Mouse (Mus musculus): ENCODE results near the gene Speg. TPM values are rescaled to one million over a fixed set of nuclear protein-coding genes. Genes with fewer than 3 reads are reported as not detected.

Gene Speg
- 52.4 and 53.4 TPM in 2 replicates for polyA plus RNA-seq (2014; fragmentation: Nextera tagmentation; extraction: Ambion mirVana)

GRCm38 (mm10) chr1:75374950-75375936, at the start of gene Speg:
Gene Speg (plus strand): TSS chr1:75375297.
- Histone ChIP-seq H3K4me1 (ENCODE audit: control insufficient read depth in 2 of 2, insufficient read depth in 2 of 2, low read length in 2 of 2) (peaks cover 29 to 49% of the 10 kb centered on the region in 2 experiments), H3K4me2 (ENCODE audit: low read length) (peak within 1 kb of the TSS; percentile 90), H3K9ac (ENCODE audit: low read length) (peak within 1 kb of the TSS; percentile 95), H3K27ac (replicated peaks in 1 of 2; ENCODE audit: control insufficient read depth in 1 of 2, insufficient read depth in 1 of 2, low read depth in 2 of 2, low read length in 2 of 2) (peak within 1 kb of the TSS; percentile 81 to 89), H3K36me3 (ENCODE audit: control insufficient read depth, insufficient read depth, low read length) (no peaks in the 10 kb centered on the region), H3K9me3 (ENCODE audit: control insufficient read depth, low read length) (no peaks in the 10 kb centered on the region), H3K27me3 (ENCODE audit: control insufficient read depth, insufficient read depth, low read length) (peaks cover 3% of the 10 kb centered on the region; the same call in 1 of the 2 replicates), H3K4me3 (ENCODE audit: control insufficient read depth in 1 of 2, insufficient read depth in 1 of 2, low read depth in 1 of 2, low read length in 2 of 2) (peak within 1 kb of the TSS; percentile 40 to 53)
- ATAC-seq (ENCODE audit: insufficient number of reproducible peaks, insufficient read depth, low FRiP score, low read depth), result peak; percentile 44; the same call in 1 of the 2 replicates
- 3% methylated on average over 52 of the region's 57 CpGs for WGBS

- H3K27me3 ChIP-seq (ENCODE audit: control insufficient read depth, insufficient read depth, low read length), result no peaks in the 10 kb centered on the region
- no peak overlapping the region for H3K9ac ChIP-seq (ENCODE audit: low read length)
- no peak overlapping the region for H3K4me2 ChIP-seq (ENCODE audit: low read length)
- H3K9me3 ChIP-seq (ENCODE audit: control insufficient read depth, low read length), result no peaks in the 10 kb centered on the region
- no peaks in the 10 kb centered on the region for H3K4me1 ChIP-seq (ENCODE audit: control insufficient read depth in 2 of 2, insufficient read depth in 2 of 2, low read length in 2 of 2)
- no peak overlapping the region for H3K27ac ChIP-seq (replicated peaks in 1 of 2; ENCODE audit: control insufficient read depth in 1 of 2, insufficient read depth in 1 of 2, low read depth in 2 of 2, low read length in 2 of 2)
- H3K4me3 ChIP-seq (ENCODE audit: control insufficient read depth in 1 of 2, insufficient read depth in 1 of 2, low read depth in 1 of 2, low read length in 2 of 2), result no peak overlapping the region
- ATAC-seq (ENCODE audit: insufficient number of reproducible peaks, insufficient read depth, low FRiP score, low read depth), result no peak
- H3K36me3 ChIP-seq (ENCODE audit: control insufficient read depth, insufficient read depth, low read length), result no peaks in the 10 kb centered on the region
Observed at GRCm38 (mm10) chr1:75327461-75327860, 47.6 kb upstream of the Speg start.

GRCm38 (mm10) chr1:75331271-75331670, 43.8 kb upstream of the Speg start:
- Histone ChIP-seq H3K4me1 (ENCODE audit: control insufficient read depth in 2 of 2, insufficient read depth in 2 of 2, low read length in 2 of 2) (no peaks in the 10 kb centered on the region), H3K27ac (replicated peaks in 1 of 2; ENCODE audit: control insufficient read depth in 1 of 2, insufficient read depth in 1 of 2, low read depth in 2 of 2, low read length in 2 of 2) (no peak overlapping the region), H3K4me3 (ENCODE audit: control insufficient read depth in 1 of 2, insufficient read depth in 1 of 2, low read depth in 1 of 2, low read length in 2 of 2) (no peak overlapping the region), H3K27me3 (ENCODE audit: control insufficient read depth, insufficient read depth, low read length) (no peaks in the 10 kb centered on the region), H3K9me3 (ENCODE audit: control insufficient read depth, low read length) (no peaks in the 10 kb centered on the region), H3K36me3 (ENCODE audit: control insufficient read depth, insufficient read depth, low read length) (no peaks in the 10 kb centered on the region), H3K9ac (ENCODE audit: low read length) (no peak overlapping the region), H3K4me2 (ENCODE audit: low read length) (no peak overlapping the region)
- no peak for ATAC-seq (ENCODE audit: insufficient number of reproducible peaks, insufficient read depth, low FRiP score, low read depth)
- WGBS, result 59% methylated on average over 1 of the region's 1 CpGs

- H3K9ac ChIP-seq (ENCODE audit: low read length), result no peak overlapping the region
- no peaks in the 10 kb centered on the region for H3K27me3 ChIP-seq (ENCODE audit: control insufficient read depth, insufficient read depth, low read length)
- H3K9me3 ChIP-seq (ENCODE audit: control insufficient read depth, low read length), result no peaks in the 10 kb centered on the region
- no peak for ATAC-seq (ENCODE audit: insufficient number of reproducible peaks, insufficient read depth, low FRiP score, low read depth)
- no peak overlapping the region for H3K27ac ChIP-seq (replicated peaks in 1 of 2; ENCODE audit: control insufficient read depth in 1 of 2, insufficient read depth in 1 of 2, low read depth in 2 of 2, low read length in 2 of 2)
- 59% methylated on average over 3 of the region's 3 CpGs for WGBS
- H3K4me3 ChIP-seq (ENCODE audit: control insufficient read depth in 1 of 2, insufficient read depth in 1 of 2, low read depth in 1 of 2, low read length in 2 of 2), result no peak overlapping the region
- no peaks in the 10 kb centered on the region for H3K36me3 ChIP-seq (ENCODE audit: control insufficient read depth, insufficient read depth, low read length)
- no peak overlapping the region for H3K4me2 ChIP-seq (ENCODE audit: low read length)
- 0 out of 4 replicates have a peak, but pooled peaks cover 0 to 7% of the 10 kb centered on the region in 2 experiments for H3K4me1 ChIP-seq (ENCODE audit: control insufficient read depth in 2 of 2, insufficient read depth in 2 of 2, low read length in 2 of 2)
Observed at GRCm38 (mm10) chr1:75336461-75336860, 38.6 kb upstream of the Speg start.

- Histone ChIP-seq H3K9ac (ENCODE audit: low read length) (no peak overlapping the region), H3K4me2 (ENCODE audit: low read length) (no peak overlapping the region), H3K27me3 (ENCODE audit: control insufficient read depth, insufficient read depth, low read length) (no peaks in the 10 kb centered on the region), H3K4me1 (ENCODE audit: control insufficient read depth in 2 of 2, insufficient read depth in 2 of 2, low read length in 2 of 2) (0 out of 4 replicates have a peak, but pooled peaks cover 0 to 7% of the 10 kb centered on the region in 2 experiments), H3K27ac (replicated peaks in 1 of 2; ENCODE audit: control insufficient read depth in 1 of 2, insufficient read depth in 1 of 2, low read depth in 2 of 2, low read length in 2 of 2) (no peak overlapping the region), H3K9me3 (ENCODE audit: control insufficient read depth, low read length) (no peaks in the 10 kb centered on the region), H3K36me3 (ENCODE audit: control insufficient read depth, insufficient read depth, low read length) (no peaks in the 10 kb centered on the region), H3K4me3 (ENCODE audit: control insufficient read depth in 1 of 2, insufficient read depth in 1 of 2, low read depth in 1 of 2, low read length in 2 of 2) (no peak overlapping the region)
- no peak for ATAC-seq (ENCODE audit: insufficient number of reproducible peaks, insufficient read depth, low FRiP score, low read depth)
- WGBS, result 76% methylated on average over 9 of the region's 9 CpGs
Observed at GRCm38 (mm10) chr1:75337097-75337496, 38.0 kb upstream of the Speg start.

- no peaks in the 10 kb centered on the region for H3K27me3 ChIP-seq (ENCODE audit: control insufficient read depth, insufficient read depth, low read length)
- H3K4me3 ChIP-seq (ENCODE audit: control insufficient read depth in 1 of 2, insufficient read depth in 1 of 2, low read depth in 1 of 2, low read length in 2 of 2), result no peak overlapping the region
- 48% methylated on average over 11 of the region's 11 CpGs for WGBS
- no peak overlapping the region for H3K4me2 ChIP-seq (ENCODE audit: low read length)
- no peaks in the 10 kb centered on the region for H3K36me3 ChIP-seq (ENCODE audit: control insufficient read depth, insufficient read depth, low read length)
- H3K27ac ChIP-seq (replicated peaks in 1 of 2; ENCODE audit: control insufficient read depth in 1 of 2, insufficient read depth in 1 of 2, low read depth in 2 of 2, low read length in 2 of 2), result no peak overlapping the region
- ATAC-seq (ENCODE audit: insufficient number of reproducible peaks, insufficient read depth, low FRiP score, low read depth), result no peak
- H3K9ac ChIP-seq (ENCODE audit: low read length), result no peak overlapping the region; the same call in 1 of the 2 replicates
- H3K4me1 ChIP-seq (ENCODE audit: control insufficient read depth in 2 of 2, insufficient read depth in 2 of 2, low read length in 2 of 2), result peaks cover 0 to 8% of the 10 kb centered on the region in 2 experiments; a peak in 1 of 4 replicates
- H3K9me3 ChIP-seq (ENCODE audit: control insufficient read depth, low read length), result no peaks in the 10 kb centered on the region
Observed at GRCm38 (mm10) chr1:75338091-75338694, 36.9 kb upstream of the Speg start.

GRCm38 (mm10) chr1:75339337-75339736, 35.8 kb upstream of the Speg start:
- 47% methylated on average over 9 of the region's 9 CpGs for WGBS
- ATAC-seq (ENCODE audit: insufficient number of reproducible peaks, insufficient read depth, low FRiP score, low read depth), result no peak
- Histone ChIP-seq H3K4me3 (ENCODE audit: control insufficient read depth in 1 of 2, insufficient read depth in 1 of 2, low read depth in 1 of 2, low read length in 2 of 2) (no peak overlapping the region), H3K27ac (replicated peaks in 1 of 2; ENCODE audit: control insufficient read depth in 1 of 2, insufficient read depth in 1 of 2, low read depth in 2 of 2, low read length in 2 of 2) (no peak overlapping the region), H3K9ac (ENCODE audit: low read length) (no peak overlapping the region), H3K4me2 (ENCODE audit: low read length) (no peak overlapping the region), H3K36me3 (ENCODE audit: control insufficient read depth, insufficient read depth, low read length) (no peaks in the 10 kb centered on the region), H3K4me1 (ENCODE audit: control insufficient read depth in 2 of 2, insufficient read depth in 2 of 2, low read length in 2 of 2) (peaks cover 8 to 18% of the 10 kb centered on the region in 2 experiments), H3K9me3 (ENCODE audit: control insufficient read depth, low read length) (no peaks in the 10 kb centered on the region), H3K27me3 (ENCODE audit: control insufficient read depth, insufficient read depth, low read length) (no peaks in the 10 kb centered on the region)

Measured in heart, embryonic 14.5 days (tissue).